Mouse (Mus musculus): ENCODE data around the gene Map3k3. TPM values are rescaled to one million over a fixed set of nuclear protein-coding genes. Genes with fewer than 3 reads are reported as not detected.
A peak's percentile ranks its signal among the peaks of the same experiment; 100 is the strongest.
"Not testable (repeated sequence)": the region's sequence is repeated elsewhere in the genome, so short reads cannot be mapped to it uniquely, and the experiment has no call there.

Gene Map3k3
- polyA plus RNA-seq, 1 experiment from 2014 or later = 4.7 TPM

GRCm38 (mm10) chr11:106065923-106066571, 18.4 kb upstream of the Map3k3 start, which contains the start of gene Taco1:
Taco1 (plus strand) TSS chr11:106066061.
- Histone ChIP-seq H3K9ac (replicated peaks) (peak within 1 kb of the TSS; percentile 78), H3K36me3 (replicated peaks; ENCODE audit: insufficient read depth, low read length) (0 out of 2 replicates have a peak, but pooled peaks cover 3% of the 10 kb centered on the region), H3K9me3 (ENCODE audit: low read length) (no peaks in the 10 kb centered on the region), H3K27ac (ENCODE audit: low read depth) (peak within 1 kb of the TSS; percentile 86), H3K27me3 (ENCODE audit: insufficient read depth, low read length) (no peaks in the 10 kb centered on the region), H3K4me3 (ENCODE audit: low read depth, low read length) (peak within 1 kb of the TSS; percentile 71), H3K4me2 (ENCODE audit: low read depth, low read length) (peak within 1 kb of the TSS; percentile 81), H3K4me1 (ENCODE audit: insufficient read depth) (peaks cover 10% of the 10 kb centered on the region)
- TF ChIP-seq CTCF (IDR thresholded peaks at IDR 0.05; ENCODE audit: low read depth) = peak; percentile 31
- peak; percentile 56; the same call in 1 of the 2 replicates for TF ChIP-seq EP300 (IDR thresholded peaks at IDR 0.05; ENCODE audit: low read depth)
- under 1% methylated on average over 48 of the region's 49 CpGs for WGBS (ENCODE audit: insufficient replicate concordance)
- peak; percentile 99 for ATAC-seq
- peak; percentile 97 for DNase-seq

GRCm38 (mm10) chr11:106066616-106067015, 17.8 kb upstream of the Map3k3 start:
- Histone ChIP-seq H3K4me2 (ENCODE audit: low read depth, low read length) (peak overlapping the region; percentile 81), H3K27ac (ENCODE audit: low read depth) (peak overlapping the region; percentile 86), H3K4me3 (ENCODE audit: low read depth, low read length) (peak overlapping the region; percentile 71), H3K4me1 (ENCODE audit: insufficient read depth) (peaks cover 10% of the 10 kb centered on the region), H3K9ac (replicated peaks) (peak overlapping the region; percentile 78)
- ATAC-seq; H3K36me3 ChIP-seq (replicated peaks; ENCODE audit: insufficient read depth, low read length); H3K27me3 ChIP-seq (ENCODE audit: insufficient read depth, low read length); H3K9me3 ChIP-seq (ENCODE audit: low read length): not testable (repeated sequence)
- DNase-seq = peak; percentile 85
- 11% methylated on average over 23 of the region's 23 CpGs for WGBS (ENCODE audit: insufficient replicate concordance)

GRCm38 (mm10) chr11:106073774-106074173, 10.6 kb upstream of the Map3k3 start:
- H3K27ac ChIP-seq (ENCODE audit: low read depth) = no peak overlapping the region
- H3K9ac ChIP-seq (replicated peaks) = no peak overlapping the region
- no peak overlapping the region for H3K4me2 ChIP-seq (ENCODE audit: low read depth, low read length)
- no peaks in the 10 kb centered on the region for H3K9me3 ChIP-seq (ENCODE audit: low read length)
- H3K27me3 ChIP-seq (ENCODE audit: insufficient read depth, low read length) = no peaks in the 10 kb centered on the region
- 54% methylated on average over 3 of the region's 3 CpGs for WGBS (ENCODE audit: insufficient replicate concordance)
- no peak overlapping the region for H3K4me3 ChIP-seq (ENCODE audit: low read depth, low read length)
- TF ChIP-seq CTCF (IDR thresholded peaks at IDR 0.05; ENCODE audit: low read depth) = no peak
- TF ChIP-seq EP300 (IDR thresholded peaks at IDR 0.05; ENCODE audit: low read depth) = no peak
- no peaks in the 10 kb centered on the region for H3K4me1 ChIP-seq (ENCODE audit: insufficient read depth)
- no peak for DNase-seq
- ATAC-seq = no peak
- H3K36me3 ChIP-seq (replicated peaks; ENCODE audit: insufficient read depth, low read length) = peaks cover 24% of the 10 kb centered on the region

- 0 out of 2 replicates have a peak, but pooled peaks have one; percentile 51 for ATAC-seq
- peaks cover 20% of the 10 kb centered on the region for H3K36me3 ChIP-seq (replicated peaks; ENCODE audit: insufficient read depth, low read length)
- no peak overlapping the region for H3K9ac ChIP-seq (replicated peaks)
- H3K4me2 ChIP-seq (ENCODE audit: low read depth, low read length) = no peak overlapping the region
- no peak overlapping the region for H3K27ac ChIP-seq (ENCODE audit: low read depth)
- no peaks in the 10 kb centered on the region for H3K27me3 ChIP-seq (ENCODE audit: insufficient read depth, low read length)
- H3K9me3 ChIP-seq (ENCODE audit: low read length) = no peaks in the 10 kb centered on the region
- peak; percentile 93 for DNase-seq
- TF ChIP-seq EP300 (IDR thresholded peaks at IDR 0.05; ENCODE audit: low read depth) (no peak), CTCF (IDR thresholded peaks at IDR 0.05; ENCODE audit: low read depth) (peak; percentile 93)
- 4% methylated on average over 4 of the region's 4 CpGs for WGBS (ENCODE audit: insufficient replicate concordance)
- H3K4me1 ChIP-seq (ENCODE audit: insufficient read depth) = no peaks in the 10 kb centered on the region
- no peak overlapping the region for H3K4me3 ChIP-seq (ENCODE audit: low read depth, low read length)
These were observed 8.1 kb upstream of the Map3k3 start for GRCm38 (mm10) chr11:106076321-106076720.

GRCm38 (mm10) chr11:106084911-106085561, 623 bp downstream of the Map3k3 start:
- ATAC-seq (peak; percentile 65), DNase-seq (peak; percentile 83)
- no peaks in the 10 kb centered on the region for H3K9me3 ChIP-seq (ENCODE audit: low read length)
- peak overlapping the region; percentile 75 for H3K4me2 ChIP-seq (ENCODE audit: low read depth, low read length)
- H3K4me3 ChIP-seq (ENCODE audit: low read depth, low read length) = peak overlapping the region; percentile 74
- H3K9ac ChIP-seq (replicated peaks) = peak overlapping the region; percentile 82
- H3K27ac ChIP-seq (ENCODE audit: low read depth) = peak overlapping the region; percentile 96
- H3K4me1 ChIP-seq (ENCODE audit: insufficient read depth) = peaks cover 7% of the 10 kb centered on the region; the same call in 1 of the 2 replicates
- WGBS (ENCODE audit: insufficient replicate concordance) = 1% methylated on average over 53 of the region's 61 CpGs
- no peaks in the 10 kb centered on the region for H3K36me3 ChIP-seq (replicated peaks; ENCODE audit: insufficient read depth, low read length)
- TF ChIP-seq EP300 (IDR thresholded peaks at IDR 0.05; ENCODE audit: low read depth) = no peak
- no peak for TF ChIP-seq CTCF (IDR thresholded peaks at IDR 0.05; ENCODE audit: low read depth)
- H3K27me3 ChIP-seq (ENCODE audit: insufficient read depth, low read length) = no peaks in the 10 kb centered on the region

- H3K9ac ChIP-seq (replicated peaks) = no peak overlapping the region
- DNase-seq (no peak), ATAC-seq (no peak)
- no peak overlapping the region for H3K4me2 ChIP-seq (ENCODE audit: low read depth, low read length)
- H3K27ac ChIP-seq (ENCODE audit: low read depth) = peak overlapping the region; percentile 66; the same call in 1 of the 2 replicates
- no peak overlapping the region for H3K4me3 ChIP-seq (ENCODE audit: low read depth, low read length)
- H3K4me1 ChIP-seq (ENCODE audit: insufficient read depth) = peaks cover 8% of the 10 kb centered on the region
- no peaks in the 10 kb centered on the region for H3K27me3 ChIP-seq (ENCODE audit: insufficient read depth, low read length)
- TF ChIP-seq CTCF (IDR thresholded peaks at IDR 0.05; ENCODE audit: low read depth) = no peak
- no peak for TF ChIP-seq EP300 (IDR thresholded peaks at IDR 0.05; ENCODE audit: low read depth)
- 31% methylated on average over 1 of the region's 1 CpGs for WGBS (ENCODE audit: insufficient replicate concordance)
- H3K36me3 ChIP-seq (replicated peaks; ENCODE audit: insufficient read depth, low read length) = peaks cover 2% of the 10 kb centered on the region
- H3K9me3 ChIP-seq (ENCODE audit: low read length) = no peaks in the 10 kb centered on the region
These were observed 13.8 kb downstream of the Map3k3 start for GRCm38 (mm10) chr11:106098223-106098622.
